ENCODE assay signal across 20 mouse cellular contexts in genomic region chr12:5345088-5345487, GRCm38 (mm10).
"Had no signal": no experiment of that assay in that cellular context is flagged by ENCODE, and none has a peak within 500 bp of the region (broad histone marks: within the 10 kb centered on the region; RNA-seq: fewer than 3 reads in every experiment).

No protein-coding gene starts in this region.

- H3K9ac ChIP-seq: forebrain, postnatal 0 days; heart, embryonic 12.5 days; hindbrain, embryonic 13.5 days; hindbrain, embryonic 15.5 days; limb, embryonic 13.5 days; limb, embryonic 15.5 days had no signal

- H3K4me2 ChIP-seq: heart, embryonic 12.5 days; hindbrain, embryonic 13.5 days; hindbrain, embryonic 15.5 days; limb, embryonic 13.5 days; limb, embryonic 15.5 days; liver, embryonic 11.5 days had no signal

- DNase-seq: forebrain, postnatal 0 days; gastrocnemius, postnatal 14 days; gastrocnemius, postnatal 36 days; heart, adult 2 months; heart, postnatal 14 days; heart, postnatal 36 days; kidney, adult 11 months; kidney, adult 2 months; kidney, postnatal 14 days; layer of hippocampus, adult 9-11 months; layer of hippocampus, postnatal 36 days; left cerebral cortex, postnatal 4 days had no signal

- H3K9me3 ChIP-seq: heart, embryonic 12.5 days; hindbrain, embryonic 13.5 days; hindbrain, embryonic 15.5 days; limb, embryonic 13.5 days; limb, embryonic 15.5 days had no signal

- H3K4me3 ChIP-seq: heart, adult 2 months; heart, embryonic 12.5 days; hindbrain, embryonic 13.5 days; hindbrain, embryonic 15.5 days; limb, embryonic 13.5 days; limb, embryonic 15.5 days had no signal

- ATAC-seq: forebrain, postnatal 0 days; hindbrain, postnatal 0 days had no signal

- H3K27ac ChIP-seq: heart, adult 2 months; hindbrain, embryonic 13.5 days; hindbrain, embryonic 15.5 days; hindbrain, postnatal 0 days; kidney, postnatal 0 days; limb, embryonic 13.5 days; limb, embryonic 15.5 days had no signal

- H3K36me3 ChIP-seq: heart, embryonic 12.5 days had no signal

- H3K4me1 ChIP-seq: limb, embryonic 15.5 days had no signal

- H3K27me3 ChIP-seq: heart, embryonic 12.5 days; hindbrain, embryonic 13.5 days; hindbrain, embryonic 15.5 days; limb, embryonic 13.5 days; limb, embryonic 15.5 days had no signal
